12 mouse cellular contexts compared by ENCODE assay signal in genomic region chr19:57876057-57876456, GRCm38 (mm10).
DNase-seq lines count a peak whose midpoint lies in the region; ATAC-seq and TF ChIP-seq lines count a peak whose summit lies in the region.
"Had no signal": no experiment of that assay in that cellular context is flagged by ENCODE, and none has a peak within 500 bp of the region (broad histone marks: within the 10 kb centered on the region; RNA-seq: fewer than 3 reads in every experiment).

No protein-coding gene starts in this region.

- no peak for TF ChIP-seq POLR2A in heart, adult 2 months (IDR thresholded peaks at IDR 0.05; ENCODE audit: insufficient read depth, low read depth, low read length)

- intact Hi-C loops in heart, adult 2 months (cut with DNase I): no loop called here

- ATAC-seq in heart, embryonic 11.5 days (replicated peaks; ENCODE audit: insufficient number of reproducible peaks, low FRiP score, low TSS enrichment): no peak
- no peak for ATAC-seq in midbrain, postnatal 0 days (ENCODE audit: low FRiP score)
- no peak for ATAC-seq in midbrain, embryonic 15.5 days (replicated peaks)
- ATAC-seq: midbrain, embryonic 13.5 days had no signal

- H3K79me2 ChIP-seq in heart, adult 2 months (replicated peaks; ENCODE audit: control insufficient read depth, insufficient read depth, low read length): no peaks in the 10 kb centered on the region

- no peaks in the 10 kb centered on the region for H3K9me3 ChIP-seq in heart, embryonic 11.5 days (replicated peaks; ENCODE audit: control insufficient read depth, low read length)
- H3K9me3 ChIP-seq in midbrain, postnatal 0 days (ENCODE audit: low read length): no peaks in the 10 kb centered on the region
- H3K9me3 ChIP-seq in midbrain, embryonic 15.5 days: no peaks in the 10 kb centered on the region
- H3K9me3 ChIP-seq: midbrain, embryonic 13.5 days had no signal

- no peaks in the 10 kb centered on the region for H3K4me1 ChIP-seq in heart, adult 2 months (ENCODE audit: control insufficient read depth, insufficient read depth, low read length)
- H3K4me1 ChIP-seq in heart, embryonic 11.5 days (ENCODE audit: control insufficient read depth, insufficient read depth, low read length): no peaks in the 10 kb centered on the region
- H3K4me1 ChIP-seq in midbrain, postnatal 0 days (ENCODE audit: insufficient read depth, low read length): peaks cover under 1% of the 10 kb centered on the region; the same call in 1 of the 2 replicates
- H3K4me1 ChIP-seq in midbrain, embryonic 15.5 days: no peaks in the 10 kb centered on the region; the same call in 1 of the 2 replicates

- H3K4me3 ChIP-seq in heart, adult 2 months: no peak overlapping the region
- no peak overlapping the region for H3K4me3 ChIP-seq in heart, embryonic 11.5 days (ENCODE audit: low read depth, low read length)
- H3K4me3 ChIP-seq in midbrain, postnatal 0 days (ENCODE audit: low read depth, low read length): no peak overlapping the region
- no peak overlapping the region for H3K4me3 ChIP-seq in midbrain, embryonic 15.5 days
- H3K4me3 ChIP-seq: midbrain, embryonic 13.5 days had no signal

- DNase-seq in heart, adult 2 months: no peak
- no peak for DNase-seq in midbrain, postnatal 0 days (ENCODE audit: low spot score)
- peak; percentile 66 for DNase-seq in ZHBTc4 (ENCODE audit: low read depth, low spot score)
- peak; percentile 9 for DNase-seq in thymus, postnatal 0 days (ENCODE audit: low spot score)
- DNase-seq in embryo, embryonic 10 days (ENCODE audit: low spot score): no peak
- DNase-seq in right cerebral cortex, adult 2 months (ENCODE audit: low spot score in 2 of 2): no peak
- DNase-seq: cerebellum, adult 9-10 months; gastrocnemius, postnatal 14 days; heart, postnatal 14 days had no signal

- peak; percentile 59 for TF ChIP-seq CTCF in heart, adult 2 months (IDR thresholded peaks at IDR 0.05)
- peak; percentile 51 for TF ChIP-seq CTCF in midbrain, postnatal 0 days (IDR thresholded peaks at IDR 0.05)

- no peak for TF ChIP-seq EP300 in heart, adult 2 months (IDR thresholded peaks at IDR 0.05; ENCODE audit: insufficient read depth, low read depth, low read length)

- H3K27ac ChIP-seq in heart, adult 2 months: no peak overlapping the region
- no peak overlapping the region for H3K27ac ChIP-seq in heart, embryonic 11.5 days (ENCODE audit: low read depth, low read length)
- no peak overlapping the region for H3K27ac ChIP-seq in midbrain, postnatal 0 days (ENCODE audit: low read depth, low read length)
- H3K27ac ChIP-seq in midbrain, embryonic 15.5 days: no peak overlapping the region

- H3K4me2 ChIP-seq in heart, embryonic 11.5 days: no peak overlapping the region
- H3K4me2 ChIP-seq in midbrain, postnatal 0 days (ENCODE audit: low read depth, low read length, poor library complexity, severe bottlenecking): no peak overlapping the region
- no peak overlapping the region for H3K4me2 ChIP-seq in midbrain, embryonic 15.5 days
- H3K4me2 ChIP-seq: midbrain, embryonic 13.5 days had no signal

- WGBS in heart, adult 2 months: 92% methylated on average over 6 of the region's 6 CpGs
- WGBS in heart, embryonic 11.5 days (ENCODE audit: insufficient replicate concordance): 87% methylated on average over 6 of the region's 6 CpGs
- WGBS in midbrain, postnatal 0 days: 92% methylated on average over 6 of the region's 6 CpGs
- 88% methylated on average over 6 of the region's 6 CpGs for WGBS in midbrain, embryonic 15.5 days

- H3K36me3 ChIP-seq in heart, adult 2 months (ENCODE audit: control insufficient read depth, insufficient read depth, low read length): no peaks in the 10 kb centered on the region
- H3K36me3 ChIP-seq in heart, embryonic 11.5 days (ENCODE audit: control insufficient read depth, insufficient read depth, low read length): no peaks in the 10 kb centered on the region
- H3K36me3 ChIP-seq in midbrain, postnatal 0 days (ENCODE audit: insufficient read depth, low read length): no peaks in the 10 kb centered on the region
- no peaks in the 10 kb centered on the region for H3K36me3 ChIP-seq in midbrain, embryonic 15.5 days (replicated peaks)
- H3K36me3 ChIP-seq: midbrain, embryonic 13.5 days had no signal

- H3K27me3 ChIP-seq in heart, adult 2 months (ENCODE audit: control insufficient read depth, insufficient read depth, low read length): no peaks in the 10 kb centered on the region
- no peaks in the 10 kb centered on the region for H3K27me3 ChIP-seq in heart, embryonic 11.5 days (ENCODE audit: control insufficient read depth, insufficient read depth, low read length)
- no peaks in the 10 kb centered on the region for H3K27me3 ChIP-seq in midbrain, postnatal 0 days (ENCODE audit: insufficient read depth, low read length)
- H3K27me3 ChIP-seq in midbrain, embryonic 15.5 days (replicated peaks): 0 out of 2 replicates have a peak, but pooled peaks cover 2% of the 10 kb centered on the region
- H3K27me3 ChIP-seq: midbrain, embryonic 13.5 days had no signal

- no peak overlapping the region for H3K9ac ChIP-seq in heart, adult 2 months (ENCODE audit: low read depth, low read length)
- no peak overlapping the region for H3K9ac ChIP-seq in heart, embryonic 11.5 days (ENCODE audit: low read depth, low read length)
- no peak overlapping the region for H3K9ac ChIP-seq in midbrain, postnatal 0 days (replicated peaks; ENCODE audit: low read length, poor library complexity, severe bottlenecking)
- no peak overlapping the region for H3K9ac ChIP-seq in midbrain, embryonic 15.5 days
- H3K9ac ChIP-seq: midbrain, embryonic 13.5 days had no signal

Comparison
In these comparisons a context has a peak if more than half of its experiments do, and no peak if none do; other contexts are left out.
1. DNase-seq: peak in ZHBTc4 (single experiment) and thymus, postnatal 0 days (single experiment); none in heart, adult 2 months (0 of 2), midbrain, postnatal 0 days (single experiment), embryo, embryonic 10 days (single experiment) and right cerebral cortex, adult 2 months (0 of 2).